ENCODE assay signal across 19 mouse cellular contexts in genomic region chr7:131544871-131545270, GRCm38 (mm10). TPM values are rescaled to one million over a fixed set of nuclear protein-coding genes. Genes with fewer than 3 reads are reported as not detected.
"Had no signal": no experiment of that assay in that cellular context is flagged by ENCODE, and none has a peak within 500 bp of the region (broad histone marks: within the 10 kb centered on the region; RNA-seq: fewer than 3 reads in every experiment).

No protein-coding gene starts in this region.

- H3K9me3 ChIP-seq: limb, embryonic 13.5 days; midbrain, embryonic 15.5 days; stomach, embryonic 15.5 days had no signal

- H3K9ac ChIP-seq: limb, embryonic 13.5 days; liver, embryonic 14.5 days; midbrain, embryonic 15.5 days; stomach, embryonic 15.5 days had no signal

- DNase-seq: kidney, postnatal 10 days; left cerebral cortex, postnatal 4 days; lung, adult 18-20 months; right cerebral cortex, postnatal 4 days; spleen, adult 18-20 months; thymus, postnatal 36 days had no signal

- ATAC-seq: midbrain, embryonic 15.5 days had no signal

- H3K27ac ChIP-seq: layer of hippocampus, adult 2 months; limb, embryonic 13.5 days; liver, embryonic 14.5 days; midbrain, embryonic 15.5 days; stomach, embryonic 15.5 days had no signal

- H3K4me3 ChIP-seq: layer of hippocampus, adult 2 months had no signal

- H3K36me3 ChIP-seq: limb, embryonic 13.5 days; midbrain, embryonic 15.5 days; stomach, embryonic 15.5 days had no signal

RNA-seq across cellular contexts. Expression of gene Hmx3, which starts 2.2 kb away (rescaled TPM):
- total RNA-seq: layer of hippocampus, adult 2 months; layer of hippocampus, postnatal 10 days; left cerebral cortex, adult 18-20 months; left cerebral cortex, postnatal 10 days; left cerebral cortex, postnatal 4 days; liver, adult 2 months; monocyte, adult 5-6 weeks had no signal
- polyA plus RNA-seq: kidney, embryonic 14.5 days; limb, embryonic 13.5 days; liver, adult 2 months; liver, embryonic 14.5 days; lung, embryonic 16.5 days; thymus, postnatal 0 days had no signal

RNA-seq across cellular contexts. Expression of gene Hmx2, which starts 3.7 kb away (rescaled TPM):
- total RNA-seq: layer of hippocampus, adult 2 months; layer of hippocampus, postnatal 10 days; left cerebral cortex, adult 18-20 months; left cerebral cortex, postnatal 10 days; left cerebral cortex, postnatal 4 days; liver, adult 2 months; monocyte, adult 5-6 weeks had no signal
- polyA plus RNA-seq: kidney, embryonic 14.5 days; limb, embryonic 13.5 days; liver, adult 2 months; liver, embryonic 14.5 days; lung, embryonic 16.5 days; thymus, postnatal 0 days had no signal
